Comparison of ENCODE assay signal across 9 mouse cellular contexts in the genomic region with DNA sequence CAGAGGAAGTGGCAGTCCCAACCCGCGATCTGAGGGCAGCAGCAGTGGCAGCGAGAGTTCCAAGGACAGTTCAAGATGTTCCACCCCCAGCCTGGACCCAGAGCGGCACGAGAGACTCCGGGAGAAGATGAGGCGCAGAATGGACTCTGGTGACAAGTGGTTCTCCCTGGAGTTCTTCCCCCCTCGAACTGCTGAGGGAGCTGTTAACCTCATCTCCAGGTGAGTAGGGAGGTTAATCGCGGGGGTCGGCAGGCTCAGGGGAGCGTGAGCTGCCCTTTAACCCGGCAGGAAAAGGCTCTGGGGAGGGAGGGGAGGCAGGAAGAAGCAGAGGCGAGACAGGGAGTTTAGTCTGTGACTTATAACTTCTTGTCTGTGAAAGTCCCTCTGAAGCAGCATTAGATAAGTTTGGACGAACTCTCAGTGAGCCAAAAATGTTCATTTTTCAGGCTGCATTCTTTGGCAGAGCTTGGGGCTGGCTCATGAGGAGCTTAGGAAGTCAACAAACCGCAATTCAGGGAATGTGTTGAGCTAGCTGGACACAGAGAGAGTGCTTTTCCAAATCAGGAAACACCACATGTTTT. TPM values are rescaled to one million over a fixed set of nuclear protein-coding genes. Genes with fewer than 3 reads are reported as not detected.
A peak's percentile ranks its signal among the peaks of the same experiment; 100 is the strongest.
DNase-seq lines count a peak whose midpoint lies in the region; ATAC-seq and TF ChIP-seq lines count a peak whose summit lies in the region.
"Had no signal": no experiment of that assay in that cellular context is flagged by ENCODE, and none has a peak within 500 bp of the region (broad histone marks: within the 10 kb centered on the region; RNA-seq: fewer than 3 reads in every experiment).

No protein-coding gene starts in this region.

- 4% methylated on average over 16 of the region's 16 CpGs for WGBS in embryonic facial prominence, embryonic 11.5 days
- 3% methylated on average over 16 of the region's 16 CpGs for WGBS in heart, embryonic 15.5 days
- WGBS in kidney, postnatal 0 days = 2% methylated on average over 16 of the region's 16 CpGs

- H3K4me2 ChIP-seq in embryonic facial prominence, embryonic 11.5 days (ENCODE audit: low read depth, low read length) = peak overlapping the region; percentile 65
- H3K4me2 ChIP-seq in heart, embryonic 15.5 days = peak overlapping the region; percentile 85
- H3K4me2 ChIP-seq in kidney, postnatal 0 days (ENCODE audit: low read length) = peak overlapping the region; percentile 73

- H3K36me3 ChIP-seq in embryonic facial prominence, embryonic 11.5 days (replicated peaks; ENCODE audit: control insufficient read depth, insufficient read depth, low read depth, low read length) = no peaks in the 10 kb centered on the region
- peaks cover 15% of the 10 kb centered on the region for H3K36me3 ChIP-seq in heart, embryonic 15.5 days
- H3K36me3 ChIP-seq in kidney, postnatal 0 days (ENCODE audit: insufficient read depth, low read length) = peaks cover 26% of the 10 kb centered on the region

- no peak for ATAC-seq in embryonic facial prominence, embryonic 11.5 days (replicated peaks; ENCODE audit: insufficient number of reproducible peaks, low FRiP score, low TSS enrichment, low read depth)
- ATAC-seq in heart, embryonic 15.5 days (replicated peaks; ENCODE audit: insufficient number of reproducible peaks, insufficient read depth, low FRiP score, low read depth) = no peak
- no peak for ATAC-seq in kidney, postnatal 0 days (replicated peaks; ENCODE audit: low FRiP score, low read depth)
- ATAC-seq in megakaryocyte progenitor cell, adult 5-6 weeks (replicated peaks; ENCODE audit: poor library complexity) = no peak

- H3K9me3 ChIP-seq in embryonic facial prominence, embryonic 11.5 days (replicated peaks; ENCODE audit: control insufficient read depth, low read length) = no peaks in the 10 kb centered on the region
- H3K9me3 ChIP-seq in heart, embryonic 15.5 days (replicated peaks) = no peaks in the 10 kb centered on the region
- H3K9me3 ChIP-seq in kidney, postnatal 0 days (replicated peaks; ENCODE audit: low read length) = no peaks in the 10 kb centered on the region

- peak overlapping the region; percentile 62; the same call in 1 of the 2 replicates for H3K27ac ChIP-seq in embryonic facial prominence, embryonic 11.5 days (replicated peaks; ENCODE audit: low read depth, low read length)
- H3K27ac ChIP-seq in heart, embryonic 15.5 days = peak overlapping the region; percentile 83
- peak overlapping the region; percentile 87 for H3K27ac ChIP-seq in kidney, postnatal 0 days

- peak; percentile 36 to 44 for DNase-seq in spleen, postnatal 10 days (ENCODE audit: low spot score in 2 of 2)
- DNase-seq in spleen, postnatal 14 days (ENCODE audit: low spot score in 2 of 2) = no peak
- peak; percentile 21 for DNase-seq in embryonic facial prominence, embryonic 11.5 days (ENCODE audit: low spot score)
- peak; percentile 77 for DNase-seq in kidney, postnatal 0 days (ENCODE audit: low spot score)
- peak; percentile 55 for DNase-seq in lung, postnatal 25 days (ENCODE audit: low spot score)
- DNase-seq in testis, postnatal 14 days (ENCODE audit: low spot score) = peak; percentile 42

- H3K27me3 ChIP-seq in embryonic facial prominence, embryonic 11.5 days (ENCODE audit: control insufficient read depth, insufficient read depth, low read length) = no peaks in the 10 kb centered on the region
- no peaks in the 10 kb centered on the region for H3K27me3 ChIP-seq in heart, embryonic 15.5 days
- no peaks in the 10 kb centered on the region for H3K27me3 ChIP-seq in kidney, postnatal 0 days (ENCODE audit: insufficient read depth, low read length)

- H3K4me1 ChIP-seq in embryonic facial prominence, embryonic 11.5 days (ENCODE audit: control insufficient read depth, insufficient read depth, low read length) = no peaks in the 10 kb centered on the region
- peaks cover 56% of the 10 kb centered on the region for H3K4me1 ChIP-seq in heart, embryonic 15.5 days (replicated peaks)
- H3K4me1 ChIP-seq in kidney, postnatal 0 days (replicated peaks; ENCODE audit: insufficient read depth, low read length) = peaks cover 16% of the 10 kb centered on the region

- TF ChIP-seq CTCF in kidney, postnatal 0 days (IDR thresholded peaks at IDR 0.05; ENCODE audit: low read depth) = no peak

- peak overlapping the region; percentile 47 for H3K4me3 ChIP-seq in embryonic facial prominence, embryonic 11.5 days (ENCODE audit: low read depth, low read length)
- H3K4me3 ChIP-seq in heart, embryonic 15.5 days = peak overlapping the region; percentile 81
- H3K4me3 ChIP-seq in kidney, postnatal 0 days (replicated peaks; ENCODE audit: low read depth, low read length) = peak overlapping the region; percentile 39

- H3K9ac ChIP-seq in embryonic facial prominence, embryonic 11.5 days (replicated peaks; ENCODE audit: low read length) = peak overlapping the region; percentile 60
- H3K9ac ChIP-seq in heart, embryonic 15.5 days = peak overlapping the region; percentile 57
- peak overlapping the region; percentile 52 for H3K9ac ChIP-seq in kidney, postnatal 0 days (ENCODE audit: low read depth, low read length)

RNA-seq across cellular contexts. Expression of a gene that starts 2.8 kb away (rescaled TPM):
- polyA plus RNA-seq in embryonic facial prominence, embryonic 11.5 days (2014; fragmentation: Nextera tagmentation; extraction: Ambion mirVana) = 13.5 and 14.1 TPM in 2 replicates
- 11.2 and 16.1 TPM in 2 replicates for polyA plus RNA-seq in heart, embryonic 15.5 days (2015; fragmentation: Nextera tagmentation; extraction: Ambion mirVana)
- 14.6 and 16.6 TPM in 2 replicates for polyA plus RNA-seq in kidney, postnatal 0 days (2015; fragmentation: Nextera tagmentation; extraction: Ambion mirVana)
- 5.5 and 6.2 TPM in 2 replicates for total RNA-seq in megakaryocyte progenitor cell, adult 5-6 weeks (2015)
- total RNA-seq in megakaryocyte progenitor cell, adult 5-6 weeks (2017) = 4.3 and 7.2 TPM in 2 replicates

RNA-seq across cellular contexts. Expression of a gene that starts 3.1 kb away (rescaled TPM):
- polyA plus RNA-seq in embryonic facial prominence, embryonic 11.5 days (2014; fragmentation: Nextera tagmentation; extraction: Ambion mirVana) = 8.9 and 9.8 TPM in 2 replicates
- polyA plus RNA-seq in heart, embryonic 15.5 days (2015; fragmentation: Nextera tagmentation; extraction: Ambion mirVana) = 6.6 and 7.7 TPM in 2 replicates
- polyA plus RNA-seq in kidney, postnatal 0 days (2015; fragmentation: Nextera tagmentation; extraction: Ambion mirVana) = 4.2 and 5.0 TPM in 2 replicates
- 3.3 and 4.1 TPM in 2 replicates for total RNA-seq in megakaryocyte progenitor cell, adult 5-6 weeks (2015)
- total RNA-seq in megakaryocyte progenitor cell, adult 5-6 weeks (2017) = 1.5 and 6.4 TPM in 2 replicates

RNA-seq across cellular contexts. Expression of a gene that starts 41.2 kb away (rescaled TPM):
- polyA plus RNA-seq in embryonic facial prominence, embryonic 11.5 days (2014; fragmentation: Nextera tagmentation; extraction: Ambion mirVana) = 1.9 and 19.5 TPM in 2 replicates
- polyA plus RNA-seq in heart, embryonic 15.5 days (2015; fragmentation: Nextera tagmentation; extraction: Ambion mirVana) = 3,881 and 5,336 TPM in 2 replicates
- polyA plus RNA-seq in kidney, postnatal 0 days (2015; fragmentation: Nextera tagmentation; extraction: Ambion mirVana) = not detected in 2 replicates
- total RNA-seq in megakaryocyte progenitor cell, adult 5-6 weeks (2015) = not detected in 2 replicates
- total RNA-seq in megakaryocyte progenitor cell, adult 5-6 weeks (2017) = not detected in 2 replicates
- total RNA-seq: adrenal gland, postnatal 4 days had no signal

RNA-seq across cellular contexts. Expression of a gene that starts 46.1 kb away (rescaled TPM):
- polyA plus RNA-seq in embryonic facial prominence, embryonic 11.5 days (2014; fragmentation: Nextera tagmentation; extraction: Ambion mirVana) = 7.0 and 10.3 TPM in 2 replicates
- polyA plus RNA-seq in heart, embryonic 15.5 days (2015; fragmentation: Nextera tagmentation; extraction: Ambion mirVana) = 15.8 and 18.7 TPM in 2 replicates
- polyA plus RNA-seq in kidney, postnatal 0 days (2015; fragmentation: Nextera tagmentation; extraction: Ambion mirVana) = 38.4 and 38.9 TPM in 2 replicates
- total RNA-seq in megakaryocyte progenitor cell, adult 5-6 weeks (2015) = 16.3 and 16.5 TPM in 2 replicates
- total RNA-seq in megakaryocyte progenitor cell, adult 5-6 weeks (2017) = 34.5 and 35.9 TPM in 2 replicates

RNA-seq across cellular contexts. Expression of a gene that starts 56.1 kb away (rescaled TPM):
- polyA plus RNA-seq in embryonic facial prominence, embryonic 11.5 days (2014; fragmentation: Nextera tagmentation; extraction: Ambion mirVana) = 0.57 and 1.0 TPM in 2 replicates
- 130 and 171 TPM in 2 replicates for polyA plus RNA-seq in heart, embryonic 15.5 days (2015; fragmentation: Nextera tagmentation; extraction: Ambion mirVana)
- polyA plus RNA-seq in kidney, postnatal 0 days (2015; fragmentation: Nextera tagmentation; extraction: Ambion mirVana) = not detected in 2 replicates
- not detected in 2 replicates for total RNA-seq in megakaryocyte progenitor cell, adult 5-6 weeks (2015)
- not detected in 2 replicates for total RNA-seq in megakaryocyte progenitor cell, adult 5-6 weeks (2017)

Comparison
In these comparisons a context has a peak if more than half of its experiments do, and no peak if none do; other contexts are left out.
1. DNase-seq: peak in spleen, postnatal 10 days (2 of 2), embryonic facial prominence, embryonic 11.5 days (single experiment), kidney, postnatal 0 days (single experiment), lung, postnatal 25 days (single experiment) and testis, postnatal 14 days (single experiment); none in spleen, postnatal 14 days (0 of 2).
2. RNA of a gene that starts 41.2 kb away (polyA plus RNA-seq): 3,881 to 5,336 TPM in heart, embryonic 15.5 days; 1.9 to 19.5 TPM in embryonic facial prominence, embryonic 11.5 days and not detected in kidney, postnatal 0 days; every median in the first group is over 100 times any median in the second.
3. Peak in every context shown above with its lines, with median percentiles within 50 percentile points of each other: H3K27ac ChIP-seq, H3K4me2 ChIP-seq, H3K4me3 ChIP-seq and H3K9ac ChIP-seq.